Mouse (Mus musculus): ENCODE measurements around the gene Vmn1r61. TPM values are rescaled to one million over a fixed set of nuclear protein-coding genes. Genes with fewer than 3 reads are reported as not detected.

Gene Vmn1r61
- not detected for total RNA-seq (2021)
- long read RNA-seq, experiment 1 = 0 reads
- long read RNA-seq, experiment 2 = 0 reads

GRCm38 (mm10) chr7:5613195-5613594, at the start of gene Vmn1r61:
Vmn1r61 (minus strand) TSS chr7:5613295.
- intact Hi-C loops (cut with DNase I) = no loop called here

More at GRCm38 (mm10) chr7:5613195-5613594, at the start of gene Vmn1r61:
- DNase-seq = no peak
- Histone ChIP-seq H3K27ac (no peak within 1 kb of the TSS), H3K4me3 (no peak within 1 kb of the TSS)
- TF ChIP-seq CTCF (IDR thresholded peaks at IDR 0.05) = no peak

Other genes with a start within 250 kb of the Vmn1r61 start
- not detected for gene Vmn1r58, start 199.9 kb downstream of the Vmn1r61 start, total RNA-seq (2021)
- not detected for gene Vmn1r59, start 156.5 kb downstream of the Vmn1r61 start, total RNA-seq (2021)
- not detected for gene Vmn2r28, start 119.3 kb downstream of the Vmn1r61 start, total RNA-seq (2021)
- gene Vmn1r60, start 66.0 kb downstream of the Vmn1r61 start, total RNA-seq (2021) = not detected
- not detected for gene Vmn1r62, start 60.3 kb upstream of the Vmn1r61 start, total RNA-seq (2021)
- gene Vmn1r63, start 192.2 kb upstream of the Vmn1r61 start, total RNA-seq (2021) = not detected